Mouse (Mus musculus): ENCODE measurements around the gene Lcn3. TPM values are rescaled to one million over a fixed set of nuclear protein-coding genes. Genes with fewer than 3 reads are reported as not detected.
"Not testable (repeated sequence)": the region's sequence is repeated elsewhere in the genome, so short reads cannot be mapped to it uniquely, and the experiment has no call there.

Lcn3 gene
- polyA plus RNA-seq (2014; fragmentation: Nextera tagmentation; extraction: Ambion mirVana) = not detected in 2 replicates

DNA sequence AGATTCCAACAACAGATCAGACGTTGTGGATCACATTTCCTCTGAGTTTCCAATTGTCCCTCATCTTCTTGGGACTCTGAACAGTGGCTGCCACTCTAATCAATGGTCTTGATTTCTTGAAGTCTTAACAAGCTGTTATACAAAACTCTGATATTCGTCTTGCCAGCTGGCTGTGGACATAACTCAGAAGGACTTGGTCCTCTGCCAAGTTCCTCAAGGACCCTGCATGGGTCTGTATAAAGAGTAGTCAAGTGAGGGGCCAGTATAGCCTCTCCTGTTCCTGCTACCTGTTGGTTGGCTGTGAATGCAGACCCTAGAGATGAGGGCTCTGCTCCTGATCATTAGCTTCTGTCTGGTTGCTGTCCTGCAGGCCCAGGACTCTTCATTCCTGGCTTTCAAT, at the start of gene Lcn3:
TSS of gene Lcn3 (plus strand) at position 301 of the 400 bp plus-strand sequence.
- Histone ChIP-seq H3K36me3 (ENCODE audit: control insufficient read depth, insufficient read depth, low read length) (no peaks in the 10 kb centered on the region), H3K4me3 (ENCODE audit: low read depth, low read length) (no peak within 1 kb of the TSS), H3K27ac (ENCODE audit: low read depth, low read length) (no peak within 1 kb of the TSS), H3K27me3 (ENCODE audit: control insufficient read depth, insufficient read depth, low read length) (no peaks in the 10 kb centered on the region), H3K4me1 (ENCODE audit: control insufficient read depth, insufficient read depth, low read length) (no peaks in the 10 kb centered on the region), H3K4me2 (no peak within 1 kb of the TSS), H3K9me3 (replicated peaks; ENCODE audit: control insufficient read depth, low read length) (no peaks in the 10 kb centered on the region), H3K9ac (ENCODE audit: low read depth, low read length) (no peak within 1 kb of the TSS)
- 49% methylated on average over 2 of the region's 2 CpGs for WGBS (ENCODE audit: insufficient replicate concordance)
- ATAC-seq (replicated peaks; ENCODE audit: insufficient number of reproducible peaks, low FRiP score, low TSS enrichment) = no peak

DNA sequence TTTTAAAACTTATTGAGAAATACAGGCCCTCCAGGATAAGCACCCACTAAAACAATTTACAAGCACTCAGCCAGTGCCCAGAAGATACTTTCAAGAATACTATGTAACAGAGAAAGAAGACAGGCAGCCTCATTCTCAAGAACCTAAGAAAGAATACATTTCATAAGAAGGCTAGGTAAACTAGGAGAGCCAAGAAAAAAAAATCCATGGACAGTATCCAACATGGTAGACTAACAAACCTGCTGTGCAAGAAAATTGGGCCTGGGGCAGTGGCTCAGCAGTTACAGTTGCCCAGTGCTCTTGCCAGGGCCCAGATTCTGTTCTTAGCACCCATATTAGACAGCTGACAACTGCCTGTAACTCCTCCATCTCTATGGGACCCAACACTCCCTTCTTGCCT, 48.1 kb upstream of the Lcn3 start:
- Histone ChIP-seq H3K9ac (ENCODE audit: low read depth, low read length) (no peak overlapping the region), H3K4me1 (ENCODE audit: control insufficient read depth, insufficient read depth, low read length) (no peaks in the 10 kb centered on the region), H3K27ac (ENCODE audit: low read depth, low read length) (no peak overlapping the region), H3K4me2 (no peak overlapping the region), H3K4me3 (ENCODE audit: low read depth, low read length) (no peak overlapping the region), H3K36me3 (ENCODE audit: control insufficient read depth, insufficient read depth, low read length) (no peaks in the 10 kb centered on the region), H3K27me3 (ENCODE audit: control insufficient read depth, insufficient read depth, low read length) (no peaks in the 10 kb centered on the region), H3K9me3 (replicated peaks; ENCODE audit: control insufficient read depth, low read length) (no peaks in the 10 kb centered on the region)
- no peak for ATAC-seq (replicated peaks; ENCODE audit: insufficient number of reproducible peaks, low FRiP score, low TSS enrichment)

DNA sequence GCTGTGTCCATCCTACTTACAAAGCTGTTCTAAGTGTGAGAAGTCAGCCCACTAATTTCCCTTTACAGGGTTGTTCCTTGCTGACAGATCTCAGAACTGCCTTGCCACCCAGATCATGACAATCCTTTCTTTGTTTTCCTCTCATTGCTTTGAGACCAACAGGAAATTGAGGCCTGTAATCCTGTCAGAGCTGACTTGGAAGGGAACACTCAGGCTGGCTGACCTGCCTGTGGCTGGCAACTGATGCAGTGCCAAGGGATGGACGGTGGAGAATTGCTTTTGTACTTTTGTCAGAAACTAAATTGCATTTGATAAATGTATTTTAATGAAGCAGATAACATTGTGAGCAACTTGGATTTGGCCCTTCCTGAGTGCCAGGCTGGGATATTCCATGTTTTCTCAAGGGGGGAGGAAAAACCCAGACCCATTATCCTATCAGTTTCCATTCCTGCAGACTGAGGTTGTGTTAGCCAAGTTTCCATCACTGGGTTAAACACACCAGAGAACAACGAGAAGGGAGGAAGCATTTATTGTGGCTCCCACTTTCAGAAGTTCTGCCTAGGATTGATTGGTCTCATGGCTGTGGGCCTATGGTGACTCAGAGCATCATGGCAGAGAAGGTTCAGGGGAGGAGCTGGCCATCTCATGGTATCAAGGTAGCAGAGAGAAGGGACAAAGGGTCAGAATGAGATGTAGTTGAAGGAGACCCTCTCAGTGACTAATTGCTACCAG, 32.0 kb upstream of the Lcn3 start:
- Histone ChIP-seq H3K4me3 (ENCODE audit: low read depth, low read length) (no peak overlapping the region), H3K9me3 (replicated peaks; ENCODE audit: control insufficient read depth, low read length) (0 out of 2 replicates have a peak, but pooled peaks cover 3% of the 10 kb centered on the region), H3K4me1 (ENCODE audit: control insufficient read depth, insufficient read depth, low read length) (no peaks in the 10 kb centered on the region), H3K27ac (ENCODE audit: low read depth, low read length) (no peak overlapping the region), H3K9ac (ENCODE audit: low read depth, low read length) (no peak overlapping the region), H3K36me3 (ENCODE audit: control insufficient read depth, insufficient read depth, low read length) (no peaks in the 10 kb centered on the region), H3K4me2 (no peak overlapping the region), H3K27me3 (ENCODE audit: control insufficient read depth, insufficient read depth, low read length) (no peaks in the 10 kb centered on the region)
- no peak for ATAC-seq (replicated peaks; ENCODE audit: insufficient number of reproducible peaks, low FRiP score, low TSS enrichment)
- WGBS (ENCODE audit: insufficient replicate concordance) = 41% methylated on average over 2 of the region's 2 CpGs

DNA sequence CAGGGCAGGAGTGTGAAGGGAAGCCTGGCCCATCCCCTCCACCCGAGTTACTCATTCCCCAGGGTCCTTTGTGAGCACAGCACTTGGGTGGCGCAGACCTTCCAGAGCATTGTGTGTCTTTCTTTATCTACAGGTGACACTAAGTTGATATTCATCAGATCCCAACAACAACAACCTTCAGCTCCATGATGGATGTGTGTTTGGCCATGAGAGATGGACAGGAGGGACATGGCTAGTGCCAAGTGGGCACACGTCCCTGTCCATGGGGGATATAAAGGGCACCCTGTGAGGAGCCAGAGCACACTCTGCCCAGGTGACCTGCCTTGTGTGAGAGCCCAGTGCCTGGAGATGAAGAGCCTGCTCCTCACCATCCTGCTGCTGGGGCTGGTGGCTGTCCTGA, 28.7 kb upstream of the Lcn3 start, which contains the start of gene Obp2b:
TSS of gene Obp2b (plus strand) at position 301 of the 400 bp plus-strand sequence.
- H3K4me3 ChIP-seq (ENCODE audit: low read depth, low read length); H3K27me3 ChIP-seq (ENCODE audit: control insufficient read depth, insufficient read depth, low read length); H3K4me2 ChIP-seq; H3K9ac ChIP-seq (ENCODE audit: low read depth, low read length); H3K4me1 ChIP-seq (ENCODE audit: control insufficient read depth, insufficient read depth, low read length); H3K9me3 ChIP-seq (replicated peaks; ENCODE audit: control insufficient read depth, low read length); H3K27ac ChIP-seq (ENCODE audit: low read depth, low read length); ATAC-seq (replicated peaks; ENCODE audit: insufficient number of reproducible peaks, low FRiP score, low TSS enrichment); H3K36me3 ChIP-seq (ENCODE audit: control insufficient read depth, insufficient read depth, low read length): not testable (repeated sequence)
- 80% methylated on average over 3 of the region's 3 CpGs for WGBS (ENCODE audit: insufficient replicate concordance)

DNA sequence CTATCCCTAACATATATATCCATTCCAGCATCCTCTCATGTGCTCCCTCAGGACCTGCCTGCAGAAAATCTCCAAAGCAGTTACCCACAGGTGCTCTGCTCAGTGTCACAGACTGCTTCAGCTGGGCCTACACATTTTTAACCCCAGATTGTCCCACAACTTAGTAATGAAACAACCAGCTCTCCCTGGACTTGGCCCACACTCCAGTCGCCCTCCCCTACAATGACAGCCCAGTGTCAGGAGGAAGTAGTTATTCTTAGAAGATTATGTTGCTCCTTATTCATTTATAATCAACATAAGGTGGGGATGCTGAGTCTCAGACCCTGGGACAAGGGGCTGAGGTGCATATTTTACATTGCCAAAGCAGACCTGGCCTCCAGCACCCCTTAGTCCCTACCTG, 23.7 kb upstream of the Lcn3 start:
- Histone ChIP-seq H3K4me3 (ENCODE audit: low read depth, low read length) (no peak overlapping the region), H3K9ac (ENCODE audit: low read depth, low read length) (no peak overlapping the region), H3K27me3 (ENCODE audit: control insufficient read depth, insufficient read depth, low read length) (no peaks in the 10 kb centered on the region), H3K9me3 (replicated peaks; ENCODE audit: control insufficient read depth, low read length) (no peaks in the 10 kb centered on the region), H3K27ac (ENCODE audit: low read depth, low read length) (no peak overlapping the region), H3K4me1 (ENCODE audit: control insufficient read depth, insufficient read depth, low read length) (no peaks in the 10 kb centered on the region), H3K36me3 (ENCODE audit: control insufficient read depth, insufficient read depth, low read length) (no peaks in the 10 kb centered on the region), H3K4me2 (no peak overlapping the region)
- ATAC-seq (replicated peaks; ENCODE audit: insufficient number of reproducible peaks, low FRiP score, low TSS enrichment) = no peak
- WGBS (ENCODE audit: insufficient replicate concordance) = 65% methylated on average over 1 of the region's 1 CpGs

DNA sequence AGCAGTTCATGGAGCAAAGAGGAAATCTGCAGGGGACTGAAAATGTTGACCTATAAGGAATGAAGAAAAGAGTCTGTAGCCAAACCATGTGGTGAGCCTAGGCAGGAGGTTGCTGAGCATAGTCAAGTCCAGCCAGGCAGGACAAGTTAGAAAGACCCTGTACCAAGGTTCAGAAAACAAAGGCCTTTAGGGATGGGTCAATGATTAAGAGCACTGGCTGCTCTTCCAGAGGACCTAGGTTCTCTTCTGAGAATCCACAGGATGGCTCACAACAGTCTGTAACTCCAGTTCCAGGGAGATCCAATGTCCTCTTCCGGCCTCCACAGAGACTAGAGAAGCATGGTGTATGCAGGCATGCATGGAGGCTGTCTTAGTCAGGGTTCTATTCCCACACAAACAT, 11.2 kb upstream of the Lcn3 start:
- Histone ChIP-seq H3K4me1 (ENCODE audit: control insufficient read depth, insufficient read depth, low read length) (no peaks in the 10 kb centered on the region), H3K9me3 (replicated peaks; ENCODE audit: control insufficient read depth, low read length) (no peaks in the 10 kb centered on the region), H3K27ac (ENCODE audit: low read depth, low read length) (no peak overlapping the region), H3K36me3 (ENCODE audit: control insufficient read depth, insufficient read depth, low read length) (no peaks in the 10 kb centered on the region), H3K4me2 (no peak overlapping the region), H3K4me3 (ENCODE audit: low read depth, low read length) (no peak overlapping the region), H3K27me3 (ENCODE audit: control insufficient read depth, insufficient read depth, low read length) (no peaks in the 10 kb centered on the region), H3K9ac (ENCODE audit: low read depth, low read length) (no peak overlapping the region)
- no peak for ATAC-seq (replicated peaks; ENCODE audit: insufficient number of reproducible peaks, low FRiP score, low TSS enrichment)
- WGBS (ENCODE audit: insufficient replicate concordance) = 85% methylated on average over 1 of the region's 1 CpGs

DNA sequence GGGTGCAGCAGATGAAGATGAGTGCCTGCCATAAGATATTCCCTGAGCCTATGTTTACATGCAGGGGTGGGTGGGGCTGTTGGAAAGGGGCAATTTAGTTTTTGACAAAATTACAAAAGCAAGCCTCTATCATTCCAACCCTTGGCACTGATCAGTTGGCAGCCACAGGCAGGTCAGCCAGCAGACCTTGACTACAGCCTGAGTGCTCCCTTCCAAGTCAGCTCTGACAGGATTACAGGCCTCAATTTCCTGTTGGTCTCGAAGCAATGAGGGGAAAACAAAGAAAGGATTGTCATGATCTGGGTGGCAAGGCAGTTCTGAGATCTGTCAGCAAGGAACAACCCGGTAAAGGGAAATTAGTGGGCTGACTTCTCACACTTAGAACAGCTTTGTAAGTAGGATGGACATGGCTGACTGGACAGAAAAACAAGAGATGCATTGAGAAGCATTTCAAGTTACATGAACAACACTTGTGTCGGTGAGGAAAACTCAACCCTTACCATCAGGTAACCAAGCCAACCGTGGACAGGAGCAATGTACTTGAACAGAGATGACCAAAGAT, 7.2 kb upstream of the Lcn3 start:
- H3K36me3 ChIP-seq (ENCODE audit: control insufficient read depth, insufficient read depth, low read length) = no peaks in the 10 kb centered on the region
- no peak overlapping the region for H3K9ac ChIP-seq (ENCODE audit: low read depth, low read length)
- H3K4me3 ChIP-seq (ENCODE audit: low read depth, low read length) = no peak overlapping the region
- H3K27me3 ChIP-seq (ENCODE audit: control insufficient read depth, insufficient read depth, low read length) = no peaks in the 10 kb centered on the region
- ATAC-seq (replicated peaks; ENCODE audit: insufficient number of reproducible peaks, low FRiP score, low TSS enrichment) = no peak
- H3K4me1 ChIP-seq (ENCODE audit: control insufficient read depth, insufficient read depth, low read length) = no peaks in the 10 kb centered on the region
- no peak overlapping the region for H3K27ac ChIP-seq (ENCODE audit: low read depth, low read length)
- H3K9me3 ChIP-seq (replicated peaks; ENCODE audit: control insufficient read depth, low read length) = no peaks in the 10 kb centered on the region
- 55% methylated on average over 4 of the region's 4 CpGs for WGBS (ENCODE audit: insufficient replicate concordance)
- no peak overlapping the region for H3K4me2 ChIP-seq

DNA sequence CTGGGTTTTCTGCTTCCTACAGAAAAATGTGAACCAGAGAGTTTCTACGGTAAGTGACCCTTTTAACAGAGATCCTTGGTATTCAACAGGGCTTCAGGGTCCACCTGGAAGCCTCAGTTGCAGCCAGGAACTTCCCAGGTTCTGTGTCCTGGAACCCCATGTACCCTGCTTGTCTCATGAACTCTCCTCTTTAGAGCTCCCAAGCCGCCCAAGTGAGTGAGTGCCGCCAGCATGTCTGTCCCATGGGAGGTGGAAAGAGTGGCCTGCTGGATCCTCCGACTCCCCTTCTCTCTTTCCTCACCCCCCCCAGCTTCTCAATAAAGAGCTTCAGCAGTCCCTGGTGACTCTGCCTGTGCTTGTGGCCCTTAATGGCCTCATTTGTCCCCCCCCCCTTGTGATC, 2.4 kb downstream of the Lcn3 start:
- H3K9ac ChIP-seq (ENCODE audit: low read depth, low read length) = no peak overlapping the region
- no peak for ATAC-seq (replicated peaks; ENCODE audit: insufficient number of reproducible peaks, low FRiP score, low TSS enrichment)

DNA sequence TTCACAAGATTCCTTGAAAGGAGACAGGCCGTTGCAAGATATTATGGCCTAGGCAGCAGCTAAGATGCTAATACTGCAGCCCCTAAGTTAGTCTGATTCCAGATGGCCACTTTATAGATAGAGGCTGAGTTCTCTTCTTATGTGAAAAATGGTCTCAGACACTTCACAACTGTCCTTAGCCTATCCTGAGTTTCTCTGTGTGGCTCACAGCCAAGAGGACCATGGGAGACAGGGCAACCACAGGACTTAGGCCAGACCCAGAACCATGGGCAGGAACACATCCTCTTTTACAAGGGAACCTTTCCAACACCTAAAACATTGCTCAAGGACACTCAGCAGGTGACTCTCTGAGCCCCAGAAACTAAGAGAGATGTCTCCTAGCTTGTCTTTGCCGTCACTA, 8.1 kb downstream of the Lcn3 start:
- no peak overlapping the region for H3K27ac ChIP-seq (ENCODE audit: low read depth, low read length)
- 80% methylated on average over 2 of the region's 2 CpGs for WGBS (ENCODE audit: insufficient replicate concordance)
- no peaks in the 10 kb centered on the region for H3K9me3 ChIP-seq (replicated peaks; ENCODE audit: control insufficient read depth, low read length)
- no peaks in the 10 kb centered on the region for H3K36me3 ChIP-seq (ENCODE audit: control insufficient read depth, insufficient read depth, low read length)
- H3K4me3 ChIP-seq (ENCODE audit: low read depth, low read length) = no peak overlapping the region
- no peaks in the 10 kb centered on the region for H3K27me3 ChIP-seq (ENCODE audit: control insufficient read depth, insufficient read depth, low read length)
- H3K4me2 ChIP-seq = no peak overlapping the region
- no peak overlapping the region for H3K9ac ChIP-seq (ENCODE audit: low read depth, low read length)
- H3K4me1 ChIP-seq (ENCODE audit: control insufficient read depth, insufficient read depth, low read length) = no peaks in the 10 kb centered on the region
- no peak for ATAC-seq (replicated peaks; ENCODE audit: insufficient number of reproducible peaks, low FRiP score, low TSS enrichment)

More for the DNA sequence above, 2.4 kb downstream of the Lcn3 start:
- no peaks in the 10 kb centered on the region for H3K27me3 ChIP-seq (ENCODE audit: control insufficient read depth, insufficient read depth, low read length)
- no peaks in the 10 kb centered on the region for H3K9me3 ChIP-seq (replicated peaks; ENCODE audit: control insufficient read depth, low read length)
- H3K36me3 ChIP-seq (ENCODE audit: control insufficient read depth, insufficient read depth, low read length) = no peaks in the 10 kb centered on the region
- no peaks in the 10 kb centered on the region for H3K4me1 ChIP-seq (ENCODE audit: control insufficient read depth, insufficient read depth, low read length)
- H3K4me3 ChIP-seq (ENCODE audit: low read depth, low read length) = no peak overlapping the region
- no peak overlapping the region for H3K4me2 ChIP-seq
- WGBS (ENCODE audit: insufficient replicate concordance) = 70% methylated on average over 4 of the region's 4 CpGs
- H3K27ac ChIP-seq (ENCODE audit: low read depth, low read length) = no peak overlapping the region
